Mouse (Mus musculus): ENCODE results near the gene Cryba1.
"Not testable (repeated sequence)": the region's sequence is repeated elsewhere in the genome, so short reads cannot be mapped to it uniquely, and the experiment has no call there.

GRCm38 (mm10) chr11:77747103-77747502, 22.0 kb upstream of the Cryba1 start:
- not testable (repeated sequence) for TF ChIP-seq CTCF (IDR thresholded peaks at IDR 0.05; ENCODE audit: low read depth, low read length); POLR2A (IDR thresholded peaks at IDR 0.05; ENCODE audit: extremely low read depth, insufficient read depth, low read length)
